In the genomic region with DNA sequence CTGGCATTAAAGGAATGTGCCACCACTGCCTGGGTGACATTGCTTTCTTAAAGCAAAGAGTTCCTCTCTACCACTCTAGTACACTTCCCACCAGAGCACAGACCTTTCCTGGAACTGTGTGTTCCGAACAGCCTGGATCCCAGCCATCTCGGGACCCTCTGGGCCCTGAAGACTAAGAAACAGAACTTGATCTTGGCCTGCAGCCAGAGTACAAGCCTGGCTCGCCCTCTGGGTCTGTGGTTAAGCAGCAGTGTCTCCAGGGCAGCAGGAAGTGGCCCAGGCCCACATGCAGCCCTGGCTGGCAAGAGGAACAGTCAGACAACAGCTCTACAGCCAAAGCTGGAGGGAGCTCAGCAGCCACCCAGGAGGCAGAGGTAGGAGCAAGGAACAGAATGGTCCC, we compare ENCODE assay signal across 11 mouse cellular contexts. TPM values are rescaled to one million over a fixed set of nuclear protein-coding genes. Genes with fewer than 3 reads are reported as not detected.
DNase-seq lines count a peak whose midpoint lies in the region; ATAC-seq and TF ChIP-seq lines count a peak whose summit lies in the region.
"Had no signal": no experiment of that assay in that cellular context is flagged by ENCODE, and none has a peak within 500 bp of the region (broad histone marks: within the 10 kb centered on the region; RNA-seq: fewer than 3 reads in every experiment).

No protein-coding gene starts in this region.

- no peak overlapping the region for H3K4me3 ChIP-seq in forebrain, postnatal 0 days (ENCODE audit: low read depth, low read length)
- no peak overlapping the region for H3K4me3 ChIP-seq in forebrain, embryonic 10.5 days
- H3K4me3 ChIP-seq in forebrain, embryonic 15.5 days: no peak overlapping the region

- no peak overlapping the region for H3K9ac ChIP-seq in forebrain, postnatal 0 days
- no peak overlapping the region for H3K9ac ChIP-seq in forebrain, embryonic 15.5 days (replicated peaks)

- peak; percentile 30 for DNase-seq in forebrain, postnatal 0 days
- DNase-seq in forebrain, embryonic 10.5 days (ENCODE audit: extremely low spot score, low spot score): no peak
- peak; percentile 9 for DNase-seq in thymus, postnatal 0 days (ENCODE audit: low spot score)
- no peak for DNase-seq in thymus, postnatal 25 days
- peak; percentile 22 for DNase-seq in kidney, postnatal 10 days
- peak; percentile 76 for DNase-seq in lung, postnatal 10 days
- DNase-seq in B cell, adult 2 months: no peak

- H3K27ac ChIP-seq in forebrain, postnatal 0 days (ENCODE audit: low read depth, low read length): no peak overlapping the region
- H3K27ac ChIP-seq in forebrain, embryonic 10.5 days: no peak overlapping the region
- no peak overlapping the region for H3K27ac ChIP-seq in forebrain, embryonic 15.5 days (replicated peaks)

- no peak for TF ChIP-seq CTCF in forebrain, postnatal 0 days (IDR thresholded peaks at IDR 0.05; ENCODE audit: low read depth)

- 33% methylated on average over 3 of the region's 3 CpGs for WGBS in forebrain, postnatal 0 days
- WGBS in forebrain, embryonic 10.5 days: 76% methylated on average over 3 of the region's 3 CpGs
- 46% methylated on average over 3 of the region's 3 CpGs for WGBS in forebrain, embryonic 15.5 days

- H3K9me3 ChIP-seq in forebrain, postnatal 0 days (ENCODE audit: low read length): no peaks in the 10 kb centered on the region
- H3K9me3 ChIP-seq in forebrain, embryonic 10.5 days: no peaks in the 10 kb centered on the region
- H3K9me3 ChIP-seq in forebrain, embryonic 15.5 days: no peaks in the 10 kb centered on the region
- H3K9me3 ChIP-seq: G1E had no signal

- no peak overlapping the region for H3K4me2 ChIP-seq in forebrain, postnatal 0 days (ENCODE audit: low read depth)
- H3K4me2 ChIP-seq in forebrain, embryonic 15.5 days (replicated peaks): no peak overlapping the region

- H3K4me1 ChIP-seq in forebrain, postnatal 0 days (ENCODE audit: insufficient read depth): no peaks in the 10 kb centered on the region
- H3K4me1 ChIP-seq in forebrain, embryonic 10.5 days: no peaks in the 10 kb centered on the region
- H3K4me1 ChIP-seq in forebrain, embryonic 15.5 days: no peaks in the 10 kb centered on the region

- peak; percentile 80 for ATAC-seq in forebrain, postnatal 0 days
- no peak for ATAC-seq in forebrain, embryonic 15.5 days (replicated peaks)

- no peaks in the 10 kb centered on the region for H3K36me3 ChIP-seq in forebrain, postnatal 0 days (ENCODE audit: insufficient read depth)
- no peaks in the 10 kb centered on the region for H3K36me3 ChIP-seq in forebrain, embryonic 10.5 days (replicated peaks)
- no peaks in the 10 kb centered on the region for H3K36me3 ChIP-seq in forebrain, embryonic 15.5 days
- H3K36me3 ChIP-seq: G1E had no signal

- H3K27me3 ChIP-seq in forebrain, postnatal 0 days (ENCODE audit: insufficient read depth, low read length): no peaks in the 10 kb centered on the region
- H3K27me3 ChIP-seq in forebrain, embryonic 10.5 days (ENCODE audit: poor library complexity, severe bottlenecking): no peaks in the 10 kb centered on the region
- H3K27me3 ChIP-seq in forebrain, embryonic 15.5 days: no peaks in the 10 kb centered on the region

RNA-seq across cellular contexts. Expression of a gene that starts 5.6 kb away (rescaled TPM):
- total RNA-seq in forebrain, postnatal 0 days (2014; rRNA removed): not detected in 2 replicates
- polyA plus RNA-seq in forebrain, postnatal 0 days (2015; fragmentation: Nextera tagmentation; extraction: Ambion mirVana): not detected in 2 replicates
- not detected in 2 replicates for polyA plus RNA-seq in forebrain, embryonic 10.5 days (2016; fragmentation: Nextera tagmentation; extraction: Ambion mirVana)
- 0.19 and 0.25 TPM in 2 replicates for polyA plus RNA-seq in thymus, postnatal 0 days (2015; fragmentation: Nextera tagmentation; extraction: Ambion mirVana)
- polyA plus RNA-seq in forebrain, embryonic 15.5 days (2015; fragmentation: Nextera tagmentation; extraction: Ambion mirVana): not detected in 2 replicates
- total RNA-seq: G1E; left cerebral cortex, adult 18-20 months had no signal
- polyA plus RNA-seq: G1E; neural tube, embryonic 14.5 days had no signal

RNA-seq across cellular contexts. Expression of a gene that starts 10.9 kb away (rescaled TPM):
- total RNA-seq in forebrain, postnatal 0 days (2014; rRNA removed): 27.1 and 35.6 TPM in 2 replicates
- 8.1 and 11.2 TPM in 2 replicates for polyA plus RNA-seq in forebrain, postnatal 0 days (2015; fragmentation: Nextera tagmentation; extraction: Ambion mirVana)
- 0.40 and 1.4 TPM in 2 replicates for polyA plus RNA-seq in forebrain, embryonic 10.5 days (2016; fragmentation: Nextera tagmentation; extraction: Ambion mirVana)
- 0.14 and 0.18 TPM in 2 replicates for polyA plus RNA-seq in thymus, postnatal 0 days (2015; fragmentation: Nextera tagmentation; extraction: Ambion mirVana)
- 6.2 and 7.7 TPM in 2 replicates for polyA plus RNA-seq in forebrain, embryonic 15.5 days (2015; fragmentation: Nextera tagmentation; extraction: Ambion mirVana)
- polyA plus RNA-seq: G1E had no signal

RNA-seq across cellular contexts. Expression of a gene that starts 29.7 kb away (rescaled TPM):
- not detected in 2 replicates for total RNA-seq in forebrain, postnatal 0 days (2014; rRNA removed)
- polyA plus RNA-seq in forebrain, postnatal 0 days (2015; fragmentation: Nextera tagmentation; extraction: Ambion mirVana): not detected in 2 replicates
- not detected in 2 replicates for polyA plus RNA-seq in forebrain, embryonic 10.5 days (2016; fragmentation: Nextera tagmentation; extraction: Ambion mirVana)
- 0.17 TPM in 1 of 2 replicates, not detected in the other for polyA plus RNA-seq in thymus, postnatal 0 days (2015; fragmentation: Nextera tagmentation; extraction: Ambion mirVana)
- not detected in 2 replicates for polyA plus RNA-seq in forebrain, embryonic 15.5 days (2015; fragmentation: Nextera tagmentation; extraction: Ambion mirVana)
- total RNA-seq: G1E; left cerebral cortex, adult 18-20 months had no signal
- polyA plus RNA-seq: G1E; neural tube, embryonic 14.5 days had no signal

RNA-seq across cellular contexts. Expression of a gene that starts 37.0 kb away (rescaled TPM):
- not detected in 2 replicates for total RNA-seq in forebrain, postnatal 0 days (2014; rRNA removed)
- not detected in 2 replicates for polyA plus RNA-seq in forebrain, postnatal 0 days (2015; fragmentation: Nextera tagmentation; extraction: Ambion mirVana)
- not detected in 2 replicates for polyA plus RNA-seq in forebrain, embryonic 10.5 days (2016; fragmentation: Nextera tagmentation; extraction: Ambion mirVana)
- not detected in 2 replicates for polyA plus RNA-seq in thymus, postnatal 0 days (2015; fragmentation: Nextera tagmentation; extraction: Ambion mirVana)
- polyA plus RNA-seq in forebrain, embryonic 15.5 days (2015; fragmentation: Nextera tagmentation; extraction: Ambion mirVana): not detected in 2 replicates
- total RNA-seq: G1E; left cerebral cortex, adult 18-20 months had no signal
- polyA plus RNA-seq: G1E; neural tube, embryonic 14.5 days had no signal

Comparison
In these comparisons a context has a peak if more than half of its experiments do, and no peak if none do; other contexts are left out.
1. DNase-seq: peak in forebrain, postnatal 0 days (single experiment), thymus, postnatal 0 days (single experiment), kidney, postnatal 10 days (single experiment) and lung, postnatal 10 days (single experiment); none in forebrain, embryonic 10.5 days (single experiment), thymus, postnatal 25 days (single experiment) and B cell, adult 2 months (0 of 2).